8 mouse cellular contexts compared by ENCODE assay signal in the genomic region with DNA sequence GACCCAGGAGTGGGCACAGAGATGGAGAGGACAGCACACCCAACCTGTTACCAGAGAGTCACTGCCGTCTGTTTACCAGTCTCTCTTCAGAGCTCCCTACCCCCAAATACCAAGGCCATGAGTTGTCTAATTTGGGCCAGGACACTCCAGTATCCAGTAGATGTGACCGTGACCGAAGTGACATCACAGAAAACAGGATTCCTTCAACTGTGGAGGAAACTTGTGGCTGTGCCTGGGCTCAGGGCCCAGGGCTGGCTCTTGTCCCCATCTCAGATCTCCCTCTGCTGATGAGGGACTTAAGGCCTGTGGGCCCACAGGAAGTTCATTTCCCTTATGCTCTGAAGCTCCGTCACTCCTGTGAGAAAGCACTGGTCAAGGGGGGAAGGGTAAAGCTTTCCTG. TPM values are rescaled to one million over a fixed set of nuclear protein-coding genes. Genes with fewer than 3 reads are reported as not detected.
DNase-seq lines count a peak whose midpoint lies in the region; ATAC-seq and TF ChIP-seq lines count a peak whose summit lies in the region.

No protein-coding gene starts in this region.

- H3K4me1 ChIP-seq in testis, adult 2 months (ENCODE audit: control insufficient read depth, insufficient read depth, low read length), result peaks cover 17% of the 10 kb centered on the region
- H3K4me1 ChIP-seq in kidney, embryonic 14.5 days (ENCODE audit: control insufficient read depth, insufficient read depth, low read length), result peaks cover 45% of the 10 kb centered on the region

- 68% methylated on average over 4 of the region's 4 CpGs for WGBS in kidney, embryonic 14.5 days

- H3K4me3 ChIP-seq in testis, adult 2 months (ENCODE audit: control insufficient read depth, low read depth, low read length), result peak overlapping the region; percentile 79
- no peak overlapping the region for H3K4me3 ChIP-seq in kidney, embryonic 14.5 days (ENCODE audit: low read length)

- H3K9ac ChIP-seq in kidney, embryonic 14.5 days (ENCODE audit: low read depth, low read length), result no peak overlapping the region

- DNase-seq in testis, postnatal 10 days (ENCODE audit: low spot score), result no peak
- DNase-seq in gastrocnemius, postnatal 4 days (ENCODE audit: low spot score in 2 of 2), result peak; percentile 51 to 70
- peak; percentile 69 to 86 for DNase-seq in lung, postnatal 4 days
- DNase-seq in thymus, postnatal 25 days, result no peak
- DNase-seq in layer of hippocampus, postnatal 36 days, result no peak

- H3K36me3 ChIP-seq in testis, adult 2 months (ENCODE audit: control insufficient read depth, insufficient read depth, low read length), result no peaks in the 10 kb centered on the region
- no peaks in the 10 kb centered on the region for H3K36me3 ChIP-seq in kidney, embryonic 14.5 days (ENCODE audit: control insufficient read depth, insufficient read depth, low read length)

- 0 out of 2 replicates have a peak, but pooled peaks have one; percentile 16 for ATAC-seq in kidney, embryonic 14.5 days (ENCODE audit: low FRiP score, low TSS enrichment)
- ATAC-seq in monocyte, adult 5-6 weeks (replicated peaks; ENCODE audit: insufficient number of reproducible peaks, low FRiP score, low TSS enrichment, poor library complexity, severe bottlenecking), result no peak

- TF ChIP-seq POLR2A in testis, adult 2 months (IDR thresholded peaks at IDR 0.05; ENCODE audit: control insufficient read depth, low read depth, low read length), result no peak

- peak overlapping the region; percentile 64 for H3K27ac ChIP-seq in testis, adult 2 months (ENCODE audit: control insufficient read depth, insufficient read depth, low read depth, low read length)
- peak overlapping the region; percentile 34; the same call in 1 of the 2 replicates for H3K27ac ChIP-seq in kidney, embryonic 14.5 days (ENCODE audit: low read depth, low read length)

- no peaks in the 10 kb centered on the region for H3K27me3 ChIP-seq in testis, adult 2 months (ENCODE audit: control insufficient read depth, insufficient read depth, low read length)
- no peaks in the 10 kb centered on the region for H3K27me3 ChIP-seq in kidney, embryonic 14.5 days (ENCODE audit: control insufficient read depth, insufficient read depth, low read length)

- H3K4me2 ChIP-seq in kidney, embryonic 14.5 days (replicated peaks; ENCODE audit: low read depth, low read length), result no peak overlapping the region

- no peak for TF ChIP-seq CTCF in testis, adult 2 months (IDR thresholded peaks at IDR 0.05; ENCODE audit: control insufficient read depth, insufficient read depth, insufficient replicate concordance, low read depth, low read length)

- H3K9me3 ChIP-seq in kidney, embryonic 14.5 days (ENCODE audit: control insufficient read depth, low read length), result no peaks in the 10 kb centered on the region

RNA-seq across cellular contexts. Expression of a gene that starts 14.5 kb away (rescaled TPM):
- 11.6 and 12.5 TPM in 2 replicates for polyA plus RNA-seq in testis, adult 2 months (2012; rRNA removed)
- total RNA-seq in gastrocnemius, postnatal 4 days (2021), result 10 to 100 TPM; 27.0 to 31.5 TPM
- polyA plus RNA-seq in kidney, embryonic 14.5 days (2014; fragmentation: Nextera tagmentation; extraction: Ambion mirVana), result 44.4 and 46.6 TPM in 2 replicates
- 3.2 to 11.4 TPM (median 7.9 TPM) in 3 replicates for total RNA-seq in monocyte, adult 5-6 weeks (2017)
- total RNA-seq in layer of hippocampus, postnatal 36 days (2021), result 10 to 100 TPM; 27.0 to 28.2 TPM

Comparison
In these comparisons a context has a peak if more than half of its experiments do, and no peak if none do; other contexts are left out.
1. DNase-seq: peak in gastrocnemius, postnatal 4 days (2 of 2) and lung, postnatal 4 days (2 of 2); none in testis, postnatal 10 days (single experiment), thymus, postnatal 25 days (single experiment) and layer of hippocampus, postnatal 36 days (0 of 2).